Mouse (Mus musculus) retina, adult 2 months (tissue): ENCODE data around the gene Rock2.
A peak's percentile ranks its signal among the peaks of the same experiment; 100 is the strongest.
"Not testable (repeated sequence)": the region's sequence is repeated elsewhere in the genome, so short reads cannot be mapped to it uniquely, and the experiment has no call there.

ENCODE experiments used
- DNase-seq: peaks from one replicate; pipeline ENCODE4 v3.0.0-alpha.2; 2012; ENCODE audit warnings: low read depth, low spot score

Rock2 gene

DNA sequence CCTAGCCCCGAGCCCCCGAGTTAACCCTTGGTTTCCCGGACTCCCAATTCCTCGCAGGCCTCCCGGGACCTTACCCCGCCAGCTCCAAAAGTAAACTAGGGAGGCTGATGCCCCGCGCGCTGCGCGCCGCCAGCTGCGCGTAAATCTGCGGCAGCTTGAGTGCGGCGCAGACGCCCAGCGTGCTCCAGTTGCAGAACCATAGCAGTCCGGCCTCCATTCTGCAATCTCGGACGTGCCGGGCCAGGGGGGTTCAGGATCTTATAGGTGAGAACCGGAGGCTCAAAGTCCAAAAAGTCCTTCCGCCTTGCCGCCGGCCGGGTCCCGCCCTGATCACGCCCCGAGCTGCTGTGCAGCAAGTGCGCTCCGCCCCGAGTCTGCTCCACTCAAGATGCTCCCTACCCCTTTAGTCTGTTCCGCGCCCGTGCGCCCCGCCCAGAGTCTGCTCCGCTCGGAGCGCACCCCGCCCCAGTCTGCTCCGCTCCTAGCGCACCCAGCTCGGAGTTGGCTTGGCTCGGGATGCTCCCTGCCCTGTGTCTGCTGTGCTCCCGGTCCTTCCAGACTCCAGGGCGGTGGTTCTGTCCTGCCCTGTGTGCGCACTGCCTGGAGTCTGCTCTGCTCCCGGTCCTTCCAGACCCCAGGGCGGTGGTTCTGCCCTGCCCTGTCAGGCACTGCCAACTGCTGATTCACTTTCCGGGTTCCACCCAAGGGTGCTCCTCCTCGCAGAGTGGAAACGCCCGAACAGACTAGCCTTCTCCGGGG lies 105.2 kb downstream of the Rock2 start, which contains the start of gene Pqlc3:
Gene Pqlc3 (minus strand): TSS at position 670 of the 759 bp plus-strand sequence.
- no peak for DNase-seq

DNA sequence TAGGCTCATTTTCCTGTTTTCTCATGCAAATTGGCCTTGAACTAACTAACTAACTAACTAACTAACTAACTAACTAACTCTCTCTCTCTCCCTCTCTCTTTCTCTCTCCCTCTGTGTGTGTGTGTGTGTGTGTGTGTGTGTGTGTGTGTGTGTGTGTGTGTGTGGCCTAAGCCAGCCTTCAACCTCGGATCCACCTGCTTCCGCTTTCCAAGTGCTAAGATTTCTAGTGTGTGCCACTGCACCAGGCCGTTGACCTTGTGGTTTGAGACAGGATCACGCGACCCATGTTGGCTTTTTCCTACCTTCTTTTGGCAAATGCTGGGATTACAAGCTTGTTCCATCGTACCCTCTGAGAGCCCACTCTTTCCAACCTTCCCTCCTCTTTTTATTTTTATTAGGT lies 105.9 kb downstream of the Rock2 start:
- no peak for DNase-seq

DNA sequence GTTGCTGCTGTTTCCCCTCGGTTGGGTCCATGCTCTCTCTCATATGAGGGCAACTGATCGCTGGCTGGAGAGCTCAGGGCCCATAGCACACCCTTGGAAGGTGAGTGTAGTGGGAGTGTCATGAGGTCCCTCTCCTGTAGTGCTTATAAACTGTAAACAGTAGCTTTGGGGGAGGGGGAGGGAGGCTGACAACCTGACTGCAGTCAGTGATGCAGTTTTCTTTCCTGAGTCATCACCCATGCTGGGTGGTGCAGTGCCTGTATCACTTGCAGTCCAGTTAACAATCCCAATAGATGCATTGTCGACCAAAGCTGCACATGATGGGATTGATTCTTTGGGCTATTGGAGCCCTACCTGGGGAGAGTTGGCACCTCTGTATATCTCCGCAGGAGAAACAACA lies 106.5 kb downstream of the Rock2 start:
- no peak for DNase-seq

DNA sequence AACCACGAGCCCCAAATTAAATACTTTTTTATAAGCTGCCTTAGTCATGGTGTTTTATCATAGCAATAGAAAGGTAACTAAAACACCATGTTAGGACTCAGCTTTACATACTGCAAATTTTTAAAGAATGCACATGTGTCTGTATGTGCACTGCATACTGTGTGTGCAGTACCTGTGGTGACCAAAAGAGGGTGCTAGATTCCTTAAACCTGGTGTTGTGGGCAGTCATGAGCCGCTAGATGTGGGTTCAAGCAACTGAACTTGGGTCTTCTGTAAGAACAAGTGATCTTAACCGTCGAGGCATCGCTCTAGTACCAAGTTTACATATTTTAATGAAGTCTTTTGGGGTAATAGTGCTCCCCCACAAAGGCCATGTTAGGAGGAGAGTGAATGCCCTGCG lies 114.8 kb downstream of the Rock2 start:
- no peak for DNase-seq

DNA sequence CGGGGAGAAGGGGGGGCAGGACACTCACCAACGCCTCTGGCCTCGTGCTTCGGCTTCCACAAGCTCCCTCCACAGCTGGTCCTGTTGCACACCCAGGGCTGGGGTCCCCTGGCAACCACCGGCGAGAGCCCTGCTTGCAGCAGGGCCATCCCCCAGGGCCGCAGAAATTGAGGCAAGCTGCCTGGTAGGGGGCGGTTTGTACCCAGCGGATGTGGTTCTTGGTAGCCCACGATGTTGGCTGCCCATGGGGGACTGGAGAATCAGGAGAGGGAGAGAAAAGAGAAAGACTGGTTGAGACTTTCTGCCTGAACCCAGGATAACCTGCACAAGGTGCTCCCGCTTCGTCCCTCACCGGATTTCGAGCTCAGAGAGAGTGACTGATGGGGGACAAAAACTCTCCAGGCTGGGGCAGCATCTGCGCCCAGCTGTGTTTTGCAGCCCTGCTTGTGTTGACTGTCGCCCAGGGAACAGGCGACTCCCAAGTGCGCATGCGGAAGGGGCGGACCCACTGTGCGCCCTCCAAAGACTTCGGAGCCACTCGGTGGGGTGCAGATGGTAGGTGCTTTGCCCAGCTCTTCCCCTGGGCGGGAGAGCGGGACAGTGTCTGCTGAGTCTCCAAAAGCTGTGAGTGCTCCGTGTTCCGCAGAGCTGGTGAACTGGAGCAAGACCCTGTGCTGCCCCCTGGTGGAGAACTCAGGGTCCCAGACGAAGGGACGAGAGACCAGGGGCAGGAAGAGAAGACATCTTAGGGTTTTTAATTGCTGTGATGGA lies 116.6 kb downstream of the Rock2 start, which contains the start of gene 2410004P03Rik:
Gene 2410004P03Rik (minus strand): TSS at position 628 of the 771 bp plus-strand sequence.
- peak; percentile 38 for DNase-seq

DNA sequence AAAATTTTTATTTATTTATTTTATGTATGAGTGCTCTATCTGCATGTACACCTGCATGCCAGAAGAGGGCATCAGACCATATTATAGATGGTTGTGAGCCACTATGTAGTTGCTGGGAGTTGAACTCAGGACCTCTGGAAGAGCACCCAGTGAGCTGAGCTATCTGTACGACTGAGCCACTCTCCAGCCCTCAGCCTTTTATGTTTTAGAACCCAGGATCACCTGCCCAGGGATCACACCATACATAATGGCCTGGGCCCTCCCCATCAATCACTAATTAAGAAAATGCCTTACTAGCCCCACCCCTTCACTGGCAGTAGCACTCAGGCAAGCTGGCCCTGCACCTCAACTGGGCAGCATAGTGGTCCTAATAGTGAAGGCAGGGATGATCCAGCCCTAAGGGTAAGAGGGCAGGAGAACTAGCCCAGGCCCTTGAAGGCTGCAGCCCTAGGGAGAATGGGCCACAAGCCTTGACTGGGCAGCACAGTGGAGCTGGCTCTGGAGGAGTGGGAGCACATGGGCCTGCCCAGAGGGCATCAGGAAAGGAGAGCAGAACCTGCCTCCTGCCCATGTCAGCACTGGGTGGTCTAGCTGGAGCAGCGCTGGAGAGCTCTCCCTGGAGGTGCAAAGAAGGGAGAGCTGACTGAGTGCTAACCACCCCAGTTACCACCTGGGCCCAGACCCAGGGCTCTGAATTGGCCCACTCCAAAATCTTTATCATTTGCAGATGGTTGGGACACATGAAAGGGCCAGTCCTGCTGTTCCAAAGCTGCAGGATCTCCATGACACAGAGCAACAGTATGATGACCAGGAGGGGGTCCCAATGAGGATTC lies 117.6 kb downstream of the Rock2 start:
- no peak for DNase-seq

DNA sequence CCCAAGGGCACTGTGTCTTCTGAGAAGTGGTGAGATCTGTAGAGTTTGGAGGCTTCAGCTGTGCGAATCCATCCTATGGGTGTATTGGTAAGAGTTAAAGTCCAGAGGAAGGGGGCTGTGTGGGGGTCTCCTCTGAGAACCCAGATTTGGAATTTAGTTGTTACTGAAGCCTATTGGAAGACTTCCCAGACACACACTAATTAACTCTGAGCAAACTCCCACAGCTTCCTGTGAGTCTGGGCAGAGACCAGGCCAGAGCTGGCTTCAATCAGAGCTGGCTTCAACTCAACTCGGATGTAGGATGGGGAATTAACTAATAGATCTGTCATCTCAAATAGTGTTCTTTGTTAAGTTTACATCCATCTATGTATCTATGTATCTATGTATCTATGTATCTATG lies 121.0 kb downstream of the Rock2 start:
- DNase-seq, result no peak

DNA sequence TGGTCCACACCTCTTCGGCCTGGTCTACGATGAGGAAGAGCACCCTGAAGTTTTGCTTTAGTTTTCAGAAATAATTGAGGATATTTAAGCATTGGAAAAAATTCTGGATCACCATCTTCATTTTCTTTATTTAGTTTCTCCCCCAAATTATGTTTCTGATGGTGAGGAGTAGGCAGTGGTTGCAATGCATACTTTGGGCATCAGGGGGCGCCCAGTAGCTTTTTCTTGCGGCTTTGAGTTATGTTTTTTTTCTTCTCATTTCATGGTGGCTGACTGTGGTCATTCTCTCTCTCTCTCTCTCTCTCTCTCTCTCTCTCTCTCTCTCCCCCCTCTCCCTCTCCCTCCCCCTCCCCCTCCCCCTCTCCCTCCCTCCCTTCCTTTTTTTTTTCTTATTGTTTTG lies 123.8 kb downstream of the Rock2 start:
- no peak for DNase-seq

DNA sequence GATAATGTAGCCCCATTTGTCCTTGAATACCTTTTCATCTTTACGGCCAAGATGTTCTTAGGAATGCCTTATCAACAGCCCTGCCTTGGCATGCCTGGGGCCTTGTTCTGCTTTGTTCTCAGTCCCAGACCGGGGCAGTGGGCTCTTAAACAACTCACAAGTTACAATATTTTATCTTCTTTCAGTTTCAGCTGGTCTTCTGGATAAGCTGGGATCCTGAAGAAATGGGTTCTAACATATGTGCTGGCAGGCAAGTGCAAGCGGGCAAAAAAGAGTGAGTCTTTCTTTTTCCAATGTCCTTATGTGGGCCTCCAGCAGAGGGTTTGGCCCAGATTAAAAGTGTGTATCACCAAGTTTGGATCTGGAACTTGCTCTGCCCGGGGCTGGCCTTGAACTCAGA lies 126.4 kb downstream of the Rock2 start:
- DNase-seq, result not testable (repeated sequence)

DNA sequence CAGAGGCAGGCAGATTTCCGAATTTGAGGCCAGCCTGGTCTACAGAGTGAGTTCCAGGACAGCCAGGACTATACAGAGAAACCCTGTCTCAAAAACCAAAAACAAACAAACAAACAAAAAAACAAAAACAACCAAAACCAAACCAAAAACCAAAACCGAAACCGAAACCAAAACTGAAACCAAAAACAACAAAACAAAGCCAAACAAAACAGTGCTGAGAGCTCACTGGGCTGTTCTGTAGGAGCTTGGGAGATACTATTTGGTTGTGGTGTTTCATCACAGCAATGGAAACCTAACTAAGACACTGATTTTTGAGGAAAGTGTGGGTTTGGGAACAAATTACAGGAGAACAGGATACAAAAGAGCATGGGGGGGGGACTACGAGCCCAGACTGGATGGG lies 127.5 kb downstream of the Rock2 start:
- no peak for DNase-seq

DNA sequence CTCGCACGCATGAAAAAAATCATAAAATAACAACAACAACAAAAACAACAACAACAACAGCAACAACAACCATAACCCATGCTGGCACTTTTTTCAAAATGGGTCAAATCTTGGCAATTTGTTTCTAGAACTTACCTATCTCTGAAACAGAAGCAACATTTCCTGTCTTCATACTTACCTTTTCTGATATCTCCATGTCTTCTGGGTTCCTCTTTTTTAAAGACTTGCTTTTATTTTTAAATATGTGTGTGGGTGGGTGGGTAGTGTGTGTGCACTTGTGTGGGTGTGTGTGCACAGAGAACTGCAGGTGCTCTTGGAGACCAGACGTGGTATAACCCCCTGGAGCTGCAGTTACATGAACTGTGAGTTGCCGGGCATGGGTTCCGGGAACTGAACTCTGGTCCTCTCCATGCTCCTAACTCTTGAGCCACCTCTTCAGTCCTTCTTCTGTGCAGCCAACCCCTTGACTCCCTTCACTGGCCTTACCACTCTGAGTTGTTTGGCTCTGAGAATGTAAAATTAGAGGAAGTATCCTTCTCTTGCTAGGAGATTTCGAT lies 129.9 kb downstream of the Rock2 start:
- DNase-seq, result no peak

DNA sequence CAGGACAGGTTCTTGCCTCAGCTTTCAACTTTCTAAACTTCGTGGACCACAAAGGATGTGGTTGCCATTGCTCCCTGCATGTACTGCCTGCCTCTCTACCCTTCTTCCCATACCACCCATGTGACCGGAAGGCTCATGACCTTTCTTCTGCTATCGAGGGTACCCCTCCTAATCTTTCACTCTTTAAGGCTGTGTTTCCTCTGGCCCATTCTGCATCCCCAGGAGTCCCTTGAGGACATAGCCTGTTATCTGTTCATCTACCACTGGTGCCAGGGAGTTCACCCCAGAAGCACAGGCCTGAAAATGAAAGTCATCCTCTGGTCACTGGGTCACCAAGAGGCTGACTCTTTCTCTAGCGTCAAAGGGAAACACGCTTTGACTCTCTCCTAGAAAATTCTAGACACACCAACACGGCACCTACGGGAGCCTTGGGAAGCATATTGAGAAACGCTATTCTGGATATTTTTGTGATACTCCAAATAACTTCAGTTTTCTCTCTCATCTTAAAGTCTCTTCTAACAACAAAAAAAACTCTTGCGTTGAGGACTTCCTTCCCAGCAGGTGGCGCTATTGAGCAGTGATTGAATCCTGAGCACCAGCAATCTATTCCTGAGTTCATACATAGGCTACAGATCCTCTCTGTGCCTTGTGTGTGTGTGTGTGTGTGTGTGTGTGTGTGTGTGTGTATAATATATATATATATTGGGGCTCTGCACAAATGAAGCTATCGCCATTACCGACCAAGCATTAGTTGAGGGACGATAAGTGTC lies 138.2 kb downstream of the Rock2 start:
- DNase-seq, result peak; percentile 63

DNA sequence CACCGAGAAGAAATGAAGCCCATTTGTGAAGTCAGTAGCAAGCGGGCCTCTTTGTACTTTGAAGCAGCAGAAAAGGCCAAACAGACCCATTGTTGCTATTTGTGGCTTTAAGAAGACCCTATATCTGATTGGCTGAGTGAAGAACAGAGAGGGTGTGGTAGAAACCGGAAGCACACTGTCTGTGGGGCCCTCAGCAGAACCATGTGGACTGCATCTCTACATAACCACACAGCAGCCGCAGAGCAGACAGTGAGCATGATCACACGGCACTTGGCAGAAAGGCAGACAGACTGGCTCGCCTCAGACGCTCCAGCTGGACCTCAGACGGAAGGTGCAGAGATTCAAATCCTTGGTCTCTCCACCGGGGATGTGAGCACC lies 138.8 kb downstream of the Rock2 start:
- no peak for DNase-seq

DNA sequence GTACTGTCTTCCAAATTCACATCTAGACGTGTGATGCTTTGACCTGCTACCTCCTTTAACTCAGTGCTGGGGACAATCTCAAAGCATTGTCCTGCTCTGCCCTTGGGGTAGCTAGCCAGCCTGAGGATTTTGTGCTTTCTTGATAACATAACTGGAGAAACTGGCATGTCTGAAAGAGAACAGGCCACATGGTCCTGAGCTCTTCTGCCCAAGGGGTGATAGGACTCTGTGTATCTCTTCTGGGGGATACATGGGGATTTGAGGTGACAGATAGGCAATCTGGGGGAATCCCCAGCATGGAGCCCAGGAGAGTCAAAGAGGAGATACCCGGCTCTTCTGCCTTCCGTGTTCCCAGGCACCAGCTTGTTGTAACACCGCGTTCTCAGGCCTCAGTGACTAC lies 140.0 kb downstream of the Rock2 start:
- no peak for DNase-seq

DNA sequence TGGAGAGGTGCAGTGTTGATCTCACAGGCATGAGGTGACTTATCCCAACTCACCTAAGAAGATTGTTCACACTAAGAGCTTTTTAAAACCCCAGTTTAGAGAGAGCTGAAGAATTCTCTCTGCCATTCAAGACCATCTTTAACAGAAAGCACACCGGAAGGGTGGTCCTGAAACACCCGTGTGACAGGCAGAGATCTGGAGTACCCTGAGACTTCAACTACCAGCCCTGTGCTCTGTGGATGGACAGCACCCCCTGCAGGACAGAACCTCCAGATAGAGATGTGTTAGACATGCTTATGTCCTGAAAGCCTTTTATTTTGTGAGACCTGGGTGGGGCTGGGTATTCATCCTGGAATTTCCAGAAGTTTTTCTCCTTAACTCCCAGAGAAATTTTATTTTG lies 140.4 kb downstream of the Rock2 start:
- DNase-seq, result no peak

DNA sequence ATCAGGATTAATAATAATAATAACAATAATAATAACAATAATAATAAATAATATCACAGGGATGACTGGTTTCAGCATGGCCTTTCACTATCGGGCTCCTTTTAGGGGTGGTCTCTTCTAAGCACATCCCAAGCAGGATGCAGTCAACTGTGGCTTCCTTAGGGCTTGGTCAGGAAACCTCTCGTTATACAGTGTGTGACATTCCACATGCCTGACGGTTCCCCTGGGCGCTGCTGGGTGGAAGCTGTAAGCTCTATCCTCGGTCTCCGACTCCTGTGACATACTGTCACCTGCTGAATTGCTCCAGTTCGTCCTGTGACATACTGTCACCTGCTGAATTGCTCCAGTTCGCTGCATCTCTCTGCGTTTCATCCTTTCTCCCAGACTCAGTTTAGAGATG lies 141.8 kb downstream of the Rock2 start:
- DNase-seq, result no peak

DNA sequence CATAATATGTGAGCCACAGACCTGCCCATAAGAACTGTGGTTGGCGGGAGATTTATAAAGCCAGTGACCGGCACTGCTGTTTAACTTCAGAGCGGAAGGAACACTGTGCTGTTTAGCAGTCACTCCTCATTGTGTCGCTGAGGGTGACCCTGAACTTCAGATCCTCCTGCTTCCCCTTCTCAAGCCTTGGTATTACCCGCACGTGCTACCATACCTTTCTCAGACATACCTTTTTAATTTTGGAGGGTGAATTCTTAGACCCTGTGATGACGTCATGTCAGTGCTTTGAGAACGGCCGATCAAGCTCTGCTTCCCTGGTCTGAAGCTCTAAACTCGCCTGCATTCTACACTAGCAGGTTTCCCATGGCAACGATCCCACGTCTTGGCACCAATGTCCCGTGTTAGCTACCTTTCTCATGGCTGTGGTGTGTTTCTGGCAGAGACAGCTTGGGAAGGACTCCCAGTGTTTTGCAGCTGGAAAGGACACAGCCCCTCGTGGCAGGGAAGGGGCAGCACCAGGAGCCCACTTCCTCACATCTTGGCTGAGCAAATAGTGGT lies 142.4 kb downstream of the Rock2 start:
- DNase-seq, result no peak
